Mouse (Mus musculus) cerebellum, adult (tissue): ENCODE data around the gene Plcg1.

Experiments used
- ATAC-seq: cut with Nextera tagmentation; 2 replicates; pipeline ENCODE4 v1.9.2; 2017; ENCODE audit warnings: mild to moderate bottlenecking, moderate library complexity, mixed read lengths; ENCODE audit not compliant: insufficient number of reproducible peaks, low FRiP score, low TSS enrichment

The Plcg1 gene

DNA sequence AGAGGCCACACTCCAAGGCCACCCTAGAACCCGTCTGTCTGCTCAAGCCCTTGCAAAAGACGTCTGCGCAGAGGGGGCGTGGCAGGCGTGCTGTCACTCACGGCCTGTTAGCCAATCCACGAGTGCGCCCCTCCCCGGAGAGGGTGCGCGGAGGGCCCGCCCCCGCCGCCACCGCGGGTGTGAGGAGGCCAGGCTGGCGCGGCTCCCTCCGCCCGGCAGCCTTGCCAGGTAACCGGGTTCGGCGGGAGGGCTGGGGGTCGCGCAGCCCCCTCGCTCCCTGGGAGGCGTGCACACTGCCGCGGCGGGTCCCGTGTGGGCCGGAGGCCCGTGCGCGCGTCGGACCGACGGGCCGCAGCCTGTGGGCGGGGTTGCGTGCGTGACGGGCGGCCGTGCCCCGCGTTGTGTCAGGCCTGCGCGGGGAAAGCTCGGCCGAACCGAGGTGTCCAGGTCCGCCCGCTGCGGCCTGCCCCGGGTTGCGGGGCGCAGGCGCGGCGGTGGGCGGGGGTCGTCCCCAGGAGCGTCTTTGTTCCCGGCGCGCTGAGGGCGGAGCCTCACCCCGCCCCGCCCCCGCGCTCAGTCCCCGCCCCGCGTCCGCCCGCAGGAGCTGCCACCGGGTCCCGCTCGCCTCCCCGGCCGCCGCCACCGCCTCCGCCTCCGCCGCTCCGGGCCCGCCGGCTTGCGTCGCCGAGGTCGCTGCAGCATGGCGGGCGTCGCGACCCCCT lies at the start of gene Plcg1:
Plcg1 (plus strand) TSS at position 184 of the 722 bp plus-strand sequence.
- ATAC-seq: peak; percentile 86

DNA sequence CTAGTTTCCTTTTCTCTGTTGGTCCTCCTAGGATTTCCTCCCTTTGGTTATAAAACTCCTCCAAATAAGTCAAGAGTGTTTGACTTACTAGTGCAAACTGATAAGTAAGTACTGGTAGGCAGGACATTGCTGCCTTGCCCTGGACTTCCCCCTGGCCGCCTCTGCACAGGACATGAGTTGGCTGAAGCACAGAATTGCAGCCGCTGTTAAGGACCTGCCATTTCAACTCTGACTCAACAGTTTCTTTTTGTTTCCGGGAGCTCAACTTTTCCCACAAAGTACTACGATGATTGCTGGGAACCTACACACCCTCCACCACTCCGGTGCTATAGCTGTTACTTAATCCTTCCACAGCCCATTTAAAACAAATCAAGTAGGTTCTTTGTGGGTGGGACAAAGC lies 30.8 kb upstream of the Plcg1 start:
- ATAC-seq: no peak

DNA sequence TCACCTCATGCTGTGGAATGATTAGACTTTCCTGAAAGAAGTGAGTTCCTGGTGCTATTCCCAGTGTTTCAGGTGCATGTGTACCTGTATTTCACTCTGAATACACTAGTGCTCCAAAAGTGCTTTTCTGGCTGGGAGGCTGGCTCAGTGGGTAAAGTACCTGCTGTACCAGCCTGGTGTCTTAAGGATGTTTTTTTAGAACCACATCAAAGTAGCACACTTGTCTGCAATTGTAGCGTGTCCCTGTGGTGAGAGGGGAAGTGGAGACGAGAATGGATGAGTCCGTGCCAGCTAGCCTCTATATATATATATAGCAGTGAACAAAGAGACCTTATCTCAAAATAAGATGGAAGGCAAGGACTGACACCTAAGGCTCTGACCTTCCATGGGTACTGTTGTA lies 29.5 kb upstream of the Plcg1 start:
- ATAC-seq: no peak

DNA sequence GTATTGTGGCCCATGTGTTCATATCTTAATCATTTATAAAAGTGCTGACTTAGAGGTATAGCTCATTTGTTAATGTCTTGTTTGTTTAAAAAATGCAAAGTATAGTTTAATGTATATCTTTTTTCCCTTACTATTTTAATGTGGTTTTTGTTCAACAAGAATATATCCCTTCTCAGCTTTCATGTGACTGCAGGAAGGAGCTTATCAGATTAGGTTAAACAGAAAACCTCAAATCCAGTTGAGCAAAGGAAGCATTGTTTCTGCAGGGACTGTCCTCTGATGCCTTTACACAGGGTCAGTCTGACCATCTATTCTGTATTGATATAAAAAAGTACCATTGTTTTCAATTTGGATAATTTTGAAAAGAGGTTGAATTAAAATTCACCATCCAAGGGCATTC lies 28.3 kb upstream of the Plcg1 start:
- ATAC-seq: no peak

DNA sequence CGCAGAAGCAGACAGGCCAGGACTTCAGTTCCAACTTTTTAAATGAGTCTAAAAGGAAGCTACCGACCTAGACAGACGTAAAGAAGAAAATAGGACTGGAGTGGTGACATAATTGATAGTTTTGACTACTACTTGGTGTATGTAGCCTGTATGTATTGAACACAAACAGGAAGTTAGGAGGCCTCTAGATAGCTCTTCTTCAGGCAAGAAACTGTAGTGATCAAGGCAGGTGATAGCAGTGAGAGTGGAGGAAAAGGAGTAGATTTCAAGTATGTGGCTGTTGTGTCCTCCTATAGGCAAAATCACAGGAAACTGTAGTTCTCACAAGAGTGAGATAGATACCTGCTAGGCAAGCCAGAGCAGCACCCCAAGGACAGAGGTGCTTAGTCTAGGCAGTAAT lies 23.4 kb upstream of the Plcg1 start:
- no peak for ATAC-seq

DNA sequence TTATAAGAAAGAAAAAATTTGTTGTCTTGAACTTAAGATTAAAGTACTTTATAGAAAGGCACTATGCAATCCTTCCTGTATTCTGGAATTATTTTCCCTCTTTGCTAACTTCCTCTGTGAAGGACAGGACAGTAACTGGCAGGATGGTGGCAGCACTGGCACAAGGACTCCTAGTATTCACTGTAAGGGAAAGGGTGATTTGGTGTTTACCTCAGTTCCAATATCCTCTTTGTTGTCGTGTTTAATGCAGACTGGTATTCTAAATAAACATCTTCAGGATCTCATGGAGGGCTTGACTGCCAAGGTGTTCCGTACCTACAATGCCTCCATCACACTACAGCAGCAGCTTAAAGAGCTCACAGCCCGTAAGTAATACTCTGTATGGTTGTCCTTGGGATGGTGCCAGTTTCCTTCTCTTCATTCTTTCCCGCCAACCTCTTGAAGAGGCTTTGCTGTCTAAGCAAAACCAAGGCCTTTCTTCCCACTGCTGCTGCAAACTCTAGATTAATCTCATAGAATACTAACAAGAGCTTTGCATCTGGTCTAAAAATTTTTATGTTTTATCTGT lies 15.6 kb upstream of the Plcg1 start:
- ATAC-seq: no peak

DNA sequence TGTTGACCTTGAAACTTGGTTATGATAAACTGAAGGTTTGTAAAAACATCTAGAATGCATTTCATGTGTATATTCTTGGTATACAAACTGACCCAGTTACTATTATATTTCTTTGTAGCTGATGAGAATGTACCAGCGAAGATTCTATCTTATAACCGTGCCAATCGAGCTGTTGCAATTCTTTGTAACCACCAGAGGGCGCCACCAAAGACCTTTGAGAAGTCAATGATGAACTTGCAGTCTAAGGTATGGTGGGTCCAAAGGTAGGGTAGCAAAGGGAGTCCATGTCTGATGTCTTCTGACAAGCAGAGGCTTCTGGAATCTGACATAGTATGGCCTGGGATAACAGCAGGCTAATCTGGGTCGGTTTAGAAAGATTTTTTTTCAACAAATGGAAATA lies 13.8 kb upstream of the Plcg1 start:
- ATAC-seq: no peak

DNA sequence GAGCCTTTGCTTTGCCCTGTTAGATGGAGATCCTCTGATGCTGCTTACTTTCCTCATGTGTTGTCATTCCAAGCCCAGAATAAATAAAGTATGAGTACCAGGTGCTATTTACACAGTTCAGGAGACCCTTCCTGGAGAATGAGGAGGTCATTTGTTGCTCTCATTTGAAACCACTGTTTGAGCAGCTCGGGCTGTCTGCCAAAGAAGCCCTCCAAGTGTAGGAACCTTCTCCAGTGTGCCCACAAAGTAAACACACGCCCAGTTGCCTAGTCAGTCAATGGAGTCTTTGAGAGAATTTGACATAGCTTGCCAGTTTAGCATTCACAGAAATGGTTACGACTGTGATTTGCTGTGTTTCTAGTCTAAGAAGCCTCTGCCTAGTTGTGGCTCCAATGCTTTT lies 12.3 kb upstream of the Plcg1 start:
- no peak for ATAC-seq

DNA sequence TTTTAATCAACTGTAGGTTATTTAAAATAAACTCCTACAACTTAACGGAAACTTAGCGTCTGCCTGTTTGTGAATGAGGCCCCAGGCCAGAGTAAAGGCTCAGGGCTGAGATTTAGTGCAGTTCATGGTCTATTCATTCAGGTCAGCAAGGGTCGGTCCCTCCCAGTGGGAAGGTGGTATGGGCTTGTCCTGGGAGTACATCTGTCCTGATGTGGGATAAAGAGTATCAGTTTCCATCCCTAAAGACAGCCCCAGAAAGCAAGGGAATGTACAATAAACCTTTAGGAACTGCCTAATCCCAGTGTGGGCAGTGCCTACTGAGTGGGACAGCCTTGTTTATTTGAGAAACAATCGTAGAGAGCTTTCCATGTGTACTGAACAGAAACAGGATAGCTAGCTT lies 8.4 kb upstream of the Plcg1 start:
- no peak for ATAC-seq

DNA sequence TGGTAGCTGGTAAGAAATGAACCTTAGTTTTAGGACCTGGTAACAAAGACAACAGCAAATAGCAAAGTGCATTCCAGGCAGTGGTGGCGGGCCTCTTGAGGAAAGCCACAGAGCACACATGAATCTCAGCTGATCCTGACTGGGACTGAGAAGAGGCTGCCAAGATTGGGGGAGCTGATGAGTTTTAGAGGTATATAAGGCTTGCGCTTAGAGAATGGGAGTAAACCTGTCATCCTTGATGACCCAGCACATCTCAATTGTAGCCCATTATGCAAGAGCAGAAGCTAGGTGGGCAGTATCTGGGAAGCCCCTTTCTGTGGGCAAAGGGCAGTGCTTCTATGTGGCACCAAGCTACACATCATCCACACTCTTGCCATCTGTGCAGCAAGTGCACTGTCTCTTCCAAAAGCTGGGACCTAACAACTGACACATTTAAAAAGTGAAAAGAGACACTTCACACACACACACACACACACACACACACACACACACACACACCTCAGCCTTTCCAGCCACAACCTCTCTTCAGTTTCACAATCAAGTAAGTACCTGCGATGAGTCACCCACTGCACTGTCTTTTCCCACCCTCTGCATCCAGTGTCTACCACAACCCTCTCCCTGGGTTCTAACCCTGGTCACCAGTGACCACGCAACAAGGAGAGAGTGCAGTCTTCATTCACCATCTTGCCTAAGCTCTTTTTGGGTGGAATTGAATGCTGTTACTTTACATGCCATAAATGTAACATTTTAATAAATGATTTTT lies 7.3 kb upstream of the Plcg1 start:
- ATAC-seq: no peak

DNA sequence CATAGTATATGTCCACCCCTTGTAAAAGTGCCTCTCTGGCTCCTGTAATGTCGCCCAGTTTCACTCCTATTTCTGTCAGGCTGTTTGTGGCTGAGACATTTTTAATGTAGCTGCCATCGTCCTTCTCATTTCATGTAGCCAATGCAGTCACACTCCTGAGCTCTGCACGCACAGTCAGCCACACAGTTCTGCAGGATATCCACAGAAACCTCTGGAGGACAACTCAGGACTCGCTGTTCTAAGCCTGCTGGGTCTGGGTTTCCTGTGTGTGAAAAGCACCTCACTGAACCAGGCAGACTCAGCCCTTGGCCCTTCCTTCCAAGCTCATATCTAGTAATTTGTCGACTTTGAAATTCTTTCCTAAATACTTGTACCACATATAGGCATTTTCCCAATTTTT lies 6.6 kb upstream of the Plcg1 start:
- ATAC-seq: no peak

DNA sequence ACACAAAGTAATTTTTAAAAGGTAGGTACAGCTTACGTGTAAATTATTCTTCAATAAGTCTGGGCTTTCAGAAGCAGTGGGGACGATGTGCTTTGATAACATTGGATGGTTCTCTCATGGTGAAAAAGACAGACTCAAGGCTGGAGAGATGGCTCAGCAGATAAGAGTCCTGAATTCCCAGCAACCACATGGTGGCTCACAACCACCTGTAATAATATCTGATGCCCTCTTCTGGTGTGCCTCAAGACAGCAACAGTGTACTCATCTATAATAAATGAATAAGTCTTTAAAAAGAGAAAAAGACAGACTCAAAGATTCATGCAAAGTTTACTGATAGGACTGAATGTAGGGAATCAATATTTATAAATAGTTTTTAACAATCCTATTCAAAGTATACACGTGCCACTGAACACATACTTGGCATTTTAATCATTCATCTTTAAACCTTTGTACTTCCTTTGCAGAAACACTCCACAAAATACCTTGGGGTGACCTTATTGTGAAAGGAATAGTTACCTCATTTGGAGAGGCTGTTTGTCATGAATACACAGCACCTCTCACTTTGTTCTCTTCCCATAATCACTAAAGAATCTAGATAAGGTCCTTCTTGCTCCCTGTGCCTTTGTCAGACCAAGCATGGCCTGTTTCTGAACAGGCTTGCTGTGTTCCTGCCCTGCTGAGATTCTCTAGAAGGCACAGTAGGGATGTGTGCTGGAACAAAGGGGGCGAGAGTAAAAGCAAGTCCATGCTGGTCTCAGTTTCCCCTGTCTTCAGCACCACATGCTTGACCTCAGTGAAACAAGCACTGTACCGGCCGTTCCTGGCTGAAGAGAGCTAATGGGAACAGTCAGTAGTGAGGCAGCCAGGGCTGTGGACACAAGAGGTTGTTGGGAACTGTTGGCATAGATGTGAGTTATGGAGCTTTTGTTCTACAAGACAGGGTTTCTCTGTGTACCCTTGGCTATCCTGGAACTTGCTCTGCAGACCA lies 4.9 kb upstream of the Plcg1 start:
- ATAC-seq: no peak

DNA sequence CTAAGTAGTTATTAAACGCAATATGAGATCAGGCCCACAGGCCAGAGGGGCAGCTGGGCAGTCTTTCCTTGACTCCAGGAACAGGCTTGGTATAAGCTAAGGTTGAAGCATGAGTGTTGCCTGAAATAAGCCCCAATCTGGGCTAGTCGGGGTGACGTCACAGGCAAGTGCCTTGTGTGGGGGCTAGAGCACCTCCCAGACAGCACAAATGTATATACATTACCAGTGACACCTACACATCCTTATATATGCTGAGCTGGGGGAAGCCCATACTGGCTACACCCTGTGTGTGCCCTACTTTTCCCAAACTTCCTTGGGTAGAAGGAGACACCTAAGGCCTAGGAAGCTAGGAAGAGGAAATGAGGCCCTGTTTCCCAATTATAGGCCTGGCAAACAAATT lies 2.1 kb upstream of the Plcg1 start:
- ATAC-seq: no peak

DNA sequence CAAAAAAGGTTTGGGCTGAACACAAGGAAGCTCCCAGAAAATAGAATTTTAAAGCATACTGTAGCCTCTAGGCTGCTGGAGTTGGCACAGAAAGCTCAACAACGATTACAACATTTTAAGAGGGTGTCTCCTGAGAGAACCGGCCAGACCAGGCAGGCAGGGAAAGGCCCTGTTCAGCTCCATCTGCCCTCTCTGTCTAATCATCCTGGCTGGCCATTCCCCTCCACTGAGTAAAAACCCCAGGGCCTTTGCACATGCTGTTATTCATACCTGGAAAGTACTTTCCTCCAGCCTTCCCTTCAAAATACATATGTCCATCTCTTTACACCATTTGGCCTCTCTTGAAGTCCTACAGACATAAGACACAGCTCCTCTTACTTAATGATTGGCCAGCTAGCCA lies 1.7 kb upstream of the Plcg1 start:
- no peak for ATAC-seq

DNA sequence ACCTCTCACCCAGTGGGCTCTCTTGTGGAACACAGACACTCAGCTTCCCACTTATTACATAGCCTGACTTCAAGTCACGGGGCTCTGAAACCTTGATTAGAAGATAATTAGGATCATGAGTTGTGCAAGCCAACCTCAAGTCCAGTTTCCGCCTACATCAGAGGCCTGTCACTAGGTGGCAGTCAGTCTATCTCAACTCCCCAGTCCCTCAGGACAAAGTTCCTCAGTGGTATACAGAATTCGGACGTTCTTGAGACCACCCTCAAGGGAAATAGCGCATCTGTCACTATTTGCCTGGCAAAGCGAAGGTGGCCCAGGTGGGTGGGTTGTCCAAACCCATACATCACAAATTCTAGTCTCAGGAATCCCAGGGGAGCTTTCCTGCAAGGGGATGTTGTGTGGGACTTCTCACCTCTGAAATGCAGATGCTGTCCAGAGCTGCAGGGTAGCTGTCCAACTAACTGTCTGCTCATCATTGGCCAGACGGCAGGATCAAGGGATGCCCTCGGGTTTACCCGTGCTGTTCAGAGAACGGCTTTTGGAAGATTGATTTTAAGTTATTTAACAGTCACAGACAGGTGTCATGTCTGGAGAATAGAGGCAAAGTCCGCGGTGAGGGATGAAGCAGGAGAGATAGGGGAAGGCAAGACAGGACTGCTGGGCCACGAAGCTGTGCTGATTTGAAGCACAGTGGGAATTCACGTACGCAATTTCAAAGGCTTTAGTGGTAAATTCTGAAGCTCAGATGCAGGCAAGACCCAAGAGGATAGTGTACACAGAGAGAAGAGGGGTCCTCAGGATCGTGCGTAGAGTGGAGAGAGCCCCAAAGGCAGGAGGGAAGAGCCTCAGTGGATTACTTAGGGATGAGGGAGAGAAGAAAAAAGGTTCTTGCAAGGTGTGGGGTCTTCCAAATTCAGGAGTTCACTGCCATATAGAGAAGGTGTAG lies 976 bp upstream of the Plcg1 start:
- ATAC-seq: no peak

DNA sequence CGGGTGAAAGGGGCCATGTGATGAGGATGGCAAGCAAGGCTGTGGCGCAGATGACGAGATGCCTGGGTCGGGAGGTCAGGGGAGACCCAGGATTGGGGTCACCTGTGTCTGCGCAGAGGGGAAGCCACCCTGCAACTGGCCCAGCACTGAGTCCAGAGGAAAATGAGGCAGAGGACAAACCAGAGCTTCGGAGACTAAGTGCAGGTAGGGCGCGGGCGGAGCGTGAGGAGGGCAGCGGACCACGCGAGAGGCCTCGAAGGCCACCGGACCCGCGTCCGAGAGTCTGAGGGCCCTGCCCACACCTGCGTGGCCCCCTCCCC lies 343 bp upstream of the Plcg1 start:
- no peak; the same call in 1 of the 2 replicates for ATAC-seq

DNA sequence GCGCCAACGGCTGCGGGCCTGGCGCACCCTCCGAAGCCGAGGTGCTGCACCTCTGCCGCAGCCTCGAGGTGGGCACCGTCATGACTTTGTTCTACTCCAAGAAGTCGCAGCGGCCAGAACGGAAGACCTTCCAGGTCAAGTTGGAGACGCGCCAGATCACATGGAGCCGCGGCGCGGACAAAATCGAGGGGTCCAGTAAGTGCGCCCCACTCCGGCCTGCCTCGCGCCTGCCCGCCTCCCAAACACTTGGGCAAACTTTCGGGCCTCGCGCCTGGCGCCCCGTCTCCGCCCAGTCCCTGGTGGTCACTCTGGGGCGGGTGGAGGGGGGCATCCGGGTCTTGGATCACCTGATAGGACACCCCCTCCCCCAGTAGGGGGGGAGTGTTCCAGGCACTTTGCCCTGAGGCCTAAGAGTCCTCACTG lies 750 bp downstream of the Plcg1 start:
- ATAC-seq: peak; percentile 4; the same call in 1 of the 2 replicates

DNA sequence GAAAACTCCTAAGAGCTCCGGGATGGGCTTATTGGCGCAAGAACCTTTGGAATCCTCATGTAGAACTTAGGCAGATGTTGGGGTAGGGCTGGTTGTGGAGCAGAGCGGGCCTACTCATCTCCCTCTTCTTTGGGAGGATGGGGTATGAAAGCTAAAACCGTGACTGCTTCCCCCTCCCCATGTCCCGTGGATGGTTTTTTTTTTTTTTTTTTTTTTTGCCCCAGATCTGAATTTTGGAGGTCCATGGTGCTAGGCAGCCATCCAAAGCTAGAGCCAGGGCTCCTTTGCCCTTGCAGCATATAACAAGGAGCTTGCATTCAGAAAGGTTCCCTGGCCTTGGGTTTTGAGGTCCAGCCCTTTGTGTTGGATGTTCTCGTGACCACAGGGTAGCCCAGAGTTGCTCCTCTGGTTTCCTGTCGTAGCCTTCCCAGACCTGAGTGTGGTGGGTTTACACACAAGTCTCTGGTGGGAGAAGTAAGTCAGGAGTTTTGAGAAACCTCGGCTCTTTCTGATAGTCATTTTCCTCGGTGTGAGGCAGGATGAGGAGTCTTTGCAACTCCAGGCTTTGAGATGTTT lies 1.4 kb downstream of the Plcg1 start:
- ATAC-seq: no peak

DNA sequence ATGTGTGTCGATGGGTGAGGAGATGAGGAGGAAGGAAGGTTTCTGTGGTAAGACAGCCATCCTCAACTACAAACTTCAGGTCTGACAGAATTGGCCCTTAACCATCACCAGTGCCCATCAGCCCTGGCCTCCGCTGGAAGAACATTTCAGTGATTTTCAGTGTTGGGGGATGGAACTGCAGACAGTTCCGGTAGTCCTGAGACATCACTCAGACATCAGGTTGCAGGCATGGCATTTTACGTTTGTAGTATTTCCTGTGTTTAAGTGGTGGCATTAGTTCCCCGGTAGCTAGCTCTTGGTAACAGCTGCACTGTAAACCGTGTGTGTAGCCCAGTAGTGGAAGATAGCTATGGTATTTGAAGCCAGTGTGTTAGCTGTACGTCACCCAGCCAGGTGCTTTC lies 2.0 kb downstream of the Plcg1 start:
- no peak for ATAC-seq
